Mouse (Mus musculus): ENCODE data around the gene Smad6.

GRCm38 (mm10) chr9:64017861-64018793 is 3.7 kb downstream of the Smad6 start:
- TF ChIP-seq POLR2A (IDR thresholded peaks at IDR 0.05; ENCODE audit: borderline replicate concordance, insufficient read depth, low read length) (no peak), CTCF (IDR thresholded peaks at IDR 0.05; ENCODE audit: borderline replicate concordance, insufficient read depth, low read depth, low read length) (no peak)
